Mouse (Mus musculus) MEL (cell line): ENCODE data around the gene Zfp329. TPM values are rescaled to one million over a fixed set of nuclear protein-coding genes. Genes with fewer than 3 reads are reported as not detected.
"Not testable (repeated sequence)": the region's sequence is repeated elsewhere in the genome, so short reads cannot be mapped to it uniquely, and the experiment has no call there.

ENCODE experiments used
- DNase-seq: peaks from one replicate; pipeline ENCODE4 v3.0.0; 2011; ENCODE audit warnings: low read depth, low spot score
- H3K27ac ChIP-seq: 2 replicates; pipeline ENCODE4 v1.5.1; 2012; ENCODE audit warnings: low read depth, mild to moderate bottlenecking, control low read depth, low read length, moderate library complexity; ENCODE audit not compliant: control insufficient read depth
- H3K27me3 ChIP-seq, 2 experiments: fragments of 150-350 bp in 1 of 2; sonication (generic) in 1 of 2; 2 replicates each; pipeline ENCODE4 v1.6.1; 2012; ENCODE audit warnings: low read length in 2 of 2, mild to moderate bottlenecking in 2 of 2, improper control_type of control experiment in 1 of 2, moderate library complexity in 1 of 2; ENCODE audit not compliant: insufficient read depth in 2 of 2, control insufficient read depth in 1 of 2
- H3K36me3 ChIP-seq, 2 experiments: 2 replicates each; pipeline ENCODE4 v1.6.1; 2012 to 2014; ENCODE audit warnings: low read length in 2 of 2, improper control_type of control experiment in 1 of 2, inconsistent platforms in 1 of 2, mild to moderate bottlenecking in 1 of 2; ENCODE audit not compliant: insufficient read depth in 2 of 2, control insufficient read depth in 1 of 2
- H3K4me1 ChIP-seq, 2 experiments: fragments of 150-350 bp in 1 of 2; sonication (generic) in 1 of 2; 2 replicates each; pipeline ENCODE4 v1.6.1; 2012; ENCODE audit warnings: low read length in 2 of 2, improper control_type of control experiment in 1 of 2, mild to moderate bottlenecking in 1 of 2; ENCODE audit not compliant: insufficient read depth in 2 of 2, control insufficient read depth in 1 of 2
- H3K4me3 ChIP-seq, 2 experiments: fragments of 150-350 bp in 1 of 2; sonication (generic) in 1 of 2; 2 replicates each; pipeline ENCODE4 v1.5.1; 2012; ENCODE audit warnings: low read depth in 2 of 2, low read length in 2 of 2, mild to moderate bottlenecking in 2 of 2, moderate library complexity in 2 of 2, control low read depth in 1 of 2, improper control_type of control experiment in 1 of 2; ENCODE audit not compliant: control insufficient read depth in 1 of 2, insufficient read depth in 1 of 2
- H3K79me2 ChIP-seq: 2 replicates; pipeline ENCODE4 v1.6.1; 2012; ENCODE audit warnings: mild to moderate bottlenecking, low read length, moderate library complexity; ENCODE audit not compliant: control insufficient read depth, poor library complexity, insufficient read depth
- H3K9ac ChIP-seq: 2 replicates; pipeline ENCODE4 v1.6.1; 2012; ENCODE audit warnings: low read depth, mild to moderate bottlenecking, control low read depth, low read length, moderate library complexity; ENCODE audit not compliant: control insufficient read depth, poor library complexity, severe bottlenecking
- H3K9me3 ChIP-seq: fragments of 150-350 bp; sonication (generic); replicated peaks from 2 replicates; pipeline ENCODE4 v1.6.1; 2012; ENCODE audit warnings: mild to moderate bottlenecking, low read length, improper control_type of control experiment, moderate library complexity; ENCODE audit not compliant: insufficient read depth
- CTCF ChIP-seq, 3 experiments: IDR thresholded peaks in 2 of 3; conservative IDR thresholded peaks in 1 of 3; 2 replicates each; pipeline ENCODE4 v1.5.1; 2011 to 2012; ENCODE audit warnings: low read length in 3 of 3, low read depth in 2 of 3, mild to moderate bottlenecking in 2 of 3, improper control_type of control experiment in 1 of 3, inconsistent platforms in 1 of 3, mixed read lengths in 1 of 3, moderate library complexity in 1 of 3; ENCODE audit not compliant: control insufficient read depth in 1 of 3, insufficient read depth in 1 of 3, poor library complexity in 1 of 3, severe bottlenecking in 1 of 3
- E2F4 ChIP-seq: IDR thresholded peaks from 2 replicates; pipeline ENCODE4 v1.6.1; 2011; ENCODE audit warnings: low read depth, low read length, improper control_type of control experiment, borderline replicate concordance
- ELF1 ChIP-seq: IDR thresholded peaks from 2 replicates; pipeline ENCODE4 v1.6.1; 2014; ENCODE audit warnings: low read depth, mild to moderate bottlenecking, inconsistent platforms, low read length, improper control_type of control experiment, moderate library complexity
- EP300 ChIP-seq, 2 experiments: IDR thresholded peaks; 2 replicates each; pipeline ENCODE4 v1.6.1; 2011; ENCODE audit warnings: improper control_type of control experiment in 2 of 2, low read length in 2 of 2, low read depth in 1 of 2, mild to moderate bottlenecking in 1 of 2
- ETS1 ChIP-seq: IDR thresholded peaks from 2 replicates; pipeline ENCODE4 v1.6.1; 2012; ENCODE audit warnings: low read depth, mild to moderate bottlenecking, inconsistent platforms, low read length, improper control_type of control experiment, moderate library complexity
- GABPA ChIP-seq: IDR thresholded peaks from 2 replicates; pipeline ENCODE4 v1.6.1; 2012; ENCODE audit warnings: low read depth, mild to moderate bottlenecking, inconsistent platforms, low read length, improper control_type of control experiment, moderate library complexity
- MAFK ChIP-seq: IDR thresholded peaks from 2 replicates; pipeline ENCODE4 v1.6.1; 2011; ENCODE audit warnings: low read depth, mild to moderate bottlenecking, low read length, improper control_type of control experiment, borderline replicate concordance
- MAX ChIP-seq: IDR thresholded peaks from 2 replicates; pipeline ENCODE4 v1.6.1; 2011; ENCODE audit warnings: low read length, improper control_type of control experiment
- MEF2A ChIP-seq: IDR thresholded peaks from 2 replicates; pipeline ENCODE4 v1.6.1; 2014; ENCODE audit warnings: low read depth, mild to moderate bottlenecking, inconsistent platforms, low read length, improper control_type of control experiment; ENCODE audit not compliant: poor library complexity, insufficient replicate concordance, severe bottlenecking; ENCODE audit errors: extremely low read depth
- MXI1 ChIP-seq: IDR thresholded peaks from 2 replicates; pipeline ENCODE4 v1.6.1; 2011; ENCODE audit warnings: mild to moderate bottlenecking, low read depth, low read length, improper control_type of control experiment
- MYB ChIP-seq: IDR thresholded peaks from 2 replicates; pipeline ENCODE4 v1.6.1; 2011; ENCODE audit warnings: mild to moderate bottlenecking, low read depth, low read length, improper control_type of control experiment
- MYC ChIP-seq: IDR thresholded peaks from 2 replicates; pipeline ENCODE4 v1.6.1; 2011; ENCODE audit warnings: low read depth, mild to moderate bottlenecking, low read length, improper control_type of control experiment, moderate library complexity
- NELFE ChIP-seq: IDR thresholded peaks from 2 replicates; pipeline ENCODE4 v1.6.1; 2011; ENCODE audit warnings: low read depth, low read length, improper control_type of control experiment
- NRF1 ChIP-seq: IDR thresholded peaks from 2 replicates; pipeline ENCODE4 v1.6.1; 2014; ENCODE audit warnings: low read depth, mild to moderate bottlenecking, inconsistent platforms, low read length, improper control_type of control experiment, moderate library complexity; ENCODE audit not compliant: poor library complexity, insufficient read depth, severe bottlenecking
- POLR2AphosphoS2 ChIP-seq: IDR thresholded peaks from 2 replicates; pipeline ENCODE4 v1.6.1; 2011; ENCODE audit warnings: low read length, improper control_type of control experiment
- POLR2AphosphoS5 ChIP-seq: IDR thresholded peaks from 2 replicates; pipeline ENCODE4 v1.6.1; 2012; ENCODE audit warnings: low read depth, borderline replicate concordance, mild to moderate bottlenecking, inconsistent platforms, low read length, moderate library complexity, mixed read lengths
- RCOR1 ChIP-seq: IDR thresholded peaks from 2 replicates; pipeline ENCODE4 v1.6.1; 2012; ENCODE audit warnings: low read depth, mild to moderate bottlenecking, inconsistent platforms, low read length, improper control_type of control experiment
- SIN3A ChIP-seq: IDR thresholded peaks from 2 replicates; pipeline ENCODE4 v1.6.1; 2012; ENCODE audit warnings: low read length, improper control_type of control experiment, inconsistent platforms
- TAL1 ChIP-seq: IDR thresholded peaks from 2 replicates; pipeline ENCODE4 v1.6.1; 2012; ENCODE audit warnings: mild to moderate bottlenecking, inconsistent platforms, low read length, moderate library complexity, mixed read lengths
- UBTF ChIP-seq: IDR thresholded peaks from 2 replicates; pipeline ENCODE4 v1.6.1; 2012; ENCODE audit warnings: low read depth, mild to moderate bottlenecking, inconsistent platforms, low read length, improper control_type of control experiment, moderate library complexity, borderline replicate concordance; ENCODE audit not compliant: insufficient read depth
- USF1 ChIP-seq: IDR thresholded peaks from 2 replicates; pipeline ENCODE4 v1.6.1; 2014; ENCODE audit warnings: low read depth, mild to moderate bottlenecking, inconsistent platforms, low read length, improper control_type of control experiment, moderate library complexity
- USF2 ChIP-seq, 2 experiments: IDR thresholded peaks; 2 replicates each; pipeline ENCODE4 v1.6.1; 2011 to 2012; ENCODE audit warnings: improper control_type of control experiment in 2 of 2, low read length in 2 of 2, borderline replicate concordance in 1 of 2, inconsistent platforms in 1 of 2, low read depth in 1 of 2, mild to moderate bottlenecking in 1 of 2; ENCODE audit not compliant: insufficient read depth in 1 of 2
- ZC3H11A ChIP-seq: IDR thresholded peaks from 2 replicates; pipeline ENCODE4 v1.6.1; 2012; ENCODE audit warnings: low read depth, mild to moderate bottlenecking, inconsistent platforms, low read length, improper control_type of control experiment
- ZKSCAN1 ChIP-seq: IDR thresholded peaks from 2 replicates; pipeline ENCODE4 v1.6.1; 2012; ENCODE audit warnings: low read depth, mild to moderate bottlenecking, inconsistent platforms, low read length, improper control_type of control experiment, moderate library complexity
- ZNF384 ChIP-seq: IDR thresholded peaks from 2 replicates; pipeline ENCODE4 v1.6.1; 2012; ENCODE audit warnings: low read depth, mild to moderate bottlenecking, inconsistent platforms, low read length, improper control_type of control experiment
- polyA plus RNA-seq, 2 experiments: library from polyadenylated mRNA; stranded (reverse) in 1 of 2; unstranded in 1 of 2; fragments of >175 nt in 1 of 2; fragments of >200 nt in 1 of 2; gene quantifications; 2 replicates each; pipeline versions ENCODE4 v1.2.1 to v1.2.4; 2012; ENCODE audit warnings: low replicate concordance in 2 of 2, low read depth in 1 of 2; ENCODE audit not compliant: insufficient read length in 2 of 2, insufficient read depth in 1 of 2, missing spikeins in 1 of 2
- total RNA-seq: library from RNA; depleted of rRNA; stranded (reverse); fragments of 300-350 nt; gene quantifications from 2 replicates; pipeline ENCODE4 v1.2.3, GENCODE M21; 2012

Zfp329 gene
- total and polyA plus RNA-seq, 3 experiments, result 3.2 to 3.4 TPM; not detected in 1

DNA sequence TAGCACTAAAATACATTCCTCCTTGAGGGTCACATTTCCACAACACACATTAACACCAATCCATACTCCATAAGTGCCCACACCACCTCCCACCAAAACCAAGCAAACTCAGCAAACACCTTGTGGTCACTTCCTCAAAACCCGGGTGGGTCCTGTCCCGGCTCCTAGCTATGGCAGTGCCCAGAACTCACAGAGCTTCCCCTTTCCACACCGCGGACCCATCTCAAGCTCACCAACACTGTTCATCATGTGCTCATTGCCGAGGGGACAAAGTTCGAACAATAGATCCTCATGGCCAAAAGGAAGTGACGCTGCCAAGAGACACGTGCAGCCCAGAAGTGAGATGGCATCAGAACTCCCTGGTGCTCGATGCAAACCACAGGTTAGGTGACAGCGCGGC is 26.0 kb downstream of the Zfp329 start:
- H3K4me3 ChIP-seq, H3K27me3 ChIP-seq, H3K27ac ChIP-seq, DNase-seq, H3K36me3 ChIP-seq, H3K9ac ChIP-seq, H3K79me2 ChIP-seq, H3K4me1 ChIP-seq, H3K9me3 ChIP-seq: not testable (repeated sequence)

DNA sequence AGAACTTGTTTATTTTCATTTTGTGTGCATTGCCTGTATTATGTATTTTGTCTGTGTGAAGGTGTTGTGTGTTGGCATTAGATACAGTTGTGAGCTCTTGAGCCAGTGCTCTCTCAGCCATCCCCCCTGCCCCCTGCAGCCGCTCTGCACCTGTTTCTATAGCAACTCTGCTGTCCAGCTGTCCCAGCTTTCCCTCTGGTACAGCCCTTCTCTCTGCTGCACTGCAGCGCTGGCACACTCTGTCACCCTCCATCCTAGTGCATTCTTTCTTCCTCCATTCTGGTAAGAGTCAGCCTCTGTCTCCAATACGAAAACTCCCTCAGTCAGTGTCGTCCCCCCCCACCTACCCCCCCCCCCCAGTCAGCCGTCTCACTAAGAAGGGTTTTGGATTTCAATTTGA is 30.6 kb downstream of the Zfp329 start:
- no peaks in the 10 kb centered on the region for H3K27me3 ChIP-seq

DNA sequence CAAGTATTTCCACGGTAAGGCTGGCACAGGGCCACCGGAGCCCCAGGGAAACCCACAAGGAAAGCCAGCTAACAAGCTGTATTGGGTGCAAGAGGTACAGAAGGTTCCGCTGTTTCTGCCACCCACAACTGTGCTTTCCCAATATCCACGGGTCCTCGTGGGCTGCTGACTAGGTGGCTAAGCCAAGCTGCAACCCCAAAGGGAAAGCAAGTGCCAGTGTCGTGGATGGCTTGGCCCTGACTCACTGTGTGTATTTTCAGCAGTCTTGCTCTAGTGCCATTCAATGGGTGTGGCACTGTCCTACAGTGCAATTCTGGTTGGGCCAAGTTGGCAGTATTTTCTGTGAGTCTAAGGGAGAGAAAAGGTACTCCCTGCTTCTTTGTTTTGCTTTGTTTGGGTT is 31.3 kb downstream of the Zfp329 start:
- Histone ChIP-seq H3K4me1 (no peaks in the 10 kb centered on the region), H3K36me3 (no peaks in the 10 kb centered on the region), H3K27me3 (no peaks in the 10 kb centered on the region), H3K9ac (no peak overlapping the region), H3K9me3 (no peaks in the 10 kb centered on the region), H3K79me2 (no peaks in the 10 kb centered on the region), H3K4me3 (no peak overlapping the region), H3K27ac (no peak overlapping the region)
- TF ChIP-seq MYC, result no peak
- TF ChIP-seq ZKSCAN1, result no peak
- TF ChIP-seq CTCF (IDR thresholded peaks at IDR 0.05 in 2 of 3, conservative IDR thresholded peaks at IDR 0.05 in 1 of 3; ENCODE audit: control insufficient read depth in 1 of 3, insufficient read depth in 1 of 3, low read depth in 2 of 3, low read length in 3 of 3, poor library complexity in 1 of 3, severe bottlenecking in 1 of 3), result no peak
- no peak for TF ChIP-seq GABPA
- TF ChIP-seq POLR2AphosphoS2, result no peak
- TF ChIP-seq MAFK, result no peak
- no peak for TF ChIP-seq TAL1
- no peak for TF ChIP-seq ZC3H11A
- no peak for TF ChIP-seq EP300 (IDR thresholded peaks at IDR 0.05; ENCODE audit: low read depth in 1 of 2, low read length in 2 of 2)
- TF ChIP-seq ZNF384, result no peak
- TF ChIP-seq ETS1, result no peak
- no peak for TF ChIP-seq MXI1
- no peak for TF ChIP-seq USF2 (IDR thresholded peaks at IDR 0.05; ENCODE audit: borderline replicate concordance in 1 of 2, insufficient read depth in 1 of 2, low read depth in 1 of 2, low read length in 2 of 2)
- TF ChIP-seq NRF1, result no peak
- TF ChIP-seq MAX, result no peak
- no peak for TF ChIP-seq E2F4
- TF ChIP-seq SIN3A, result no peak
- TF ChIP-seq NELFE, result no peak
- no peak for TF ChIP-seq USF1
- no peak for TF ChIP-seq MYB
- DNase-seq, result no peak

More for the DNA sequence above, 30.6 kb downstream of the Zfp329 start:
- TF ChIP-seq UBTF (no peak), ZKSCAN1 (no peak), POLR2AphosphoS5 (no peak), RCOR1 (no peak), MEF2A (no peak), ELF1 (no peak)
- Histone ChIP-seq H3K36me3 (no peaks in the 10 kb centered on the region), H3K79me2 (no peaks in the 10 kb centered on the region), H3K27ac (no peak overlapping the region), H3K4me1 (no peaks in the 10 kb centered on the region), H3K9ac (no peak overlapping the region), H3K9me3 (no peaks in the 10 kb centered on the region), H3K4me3 (no peak overlapping the region)
- DNase-seq, result no peak
